Mouse (Mus musculus): Measurements from ENCODE around the gene Fndc3b.

DNA sequence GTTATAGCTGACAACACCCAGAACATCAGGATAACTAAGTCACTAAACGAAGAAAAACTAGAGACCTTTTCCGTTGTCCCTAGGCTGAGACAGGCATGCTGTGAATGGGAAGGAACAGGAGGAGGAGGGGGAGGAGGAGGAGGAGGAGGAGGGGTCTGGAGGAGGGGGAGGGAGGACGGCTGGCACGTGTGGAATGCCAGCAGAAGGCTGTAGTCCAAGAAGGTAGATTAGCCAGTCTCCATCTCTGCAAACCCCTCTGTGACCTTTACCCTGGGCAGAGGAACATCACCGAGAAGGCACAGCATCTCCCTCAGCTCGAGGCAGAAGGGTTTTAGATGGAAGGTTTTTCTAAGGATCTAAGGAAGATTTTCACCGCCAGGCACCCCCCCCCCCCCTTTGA is 17.1 kb upstream of the Fndc3b start:
- no peak for TF ChIP-seq CTCF (conservative IDR thresholded peaks at IDR 0.05 in 1 of 2, IDR thresholded peaks at IDR 0.05 in 1 of 2; ENCODE audit: low read depth in 2 of 2, low read length in 2 of 2)
- no peak for TF ChIP-seq ZNF384 (IDR thresholded peaks at IDR 0.05; ENCODE audit: low read depth, low read length)
- TF ChIP-seq MXI1 (IDR thresholded peaks at IDR 0.05; ENCODE audit: low read depth, low read length): no peak
- TF ChIP-seq JUN (IDR thresholded peaks at IDR 0.05; ENCODE audit: insufficient read depth, low read depth, low read length): no peak
- no peak for TF ChIP-seq USF2 (conservative IDR thresholded peaks at IDR 0.05; ENCODE audit: low read depth, low read length)
- TF ChIP-seq RAD21 (IDR thresholded peaks at IDR 0.05; ENCODE audit: low read depth, low read length): no peak
